Mouse (Mus musculus) right cerebral cortex, postnatal 25 days (tissue): Measurements from ENCODE around the gene Med4.
"Not testable (repeated sequence)": the region's sequence is repeated elsewhere in the genome, so short reads cannot be mapped to it uniquely, and the experiment has no call there.

Experiments
- DNase-seq: peaks from one replicate; pipeline ENCODE4 v3.0.0; 2022

Med4 gene

DNA sequence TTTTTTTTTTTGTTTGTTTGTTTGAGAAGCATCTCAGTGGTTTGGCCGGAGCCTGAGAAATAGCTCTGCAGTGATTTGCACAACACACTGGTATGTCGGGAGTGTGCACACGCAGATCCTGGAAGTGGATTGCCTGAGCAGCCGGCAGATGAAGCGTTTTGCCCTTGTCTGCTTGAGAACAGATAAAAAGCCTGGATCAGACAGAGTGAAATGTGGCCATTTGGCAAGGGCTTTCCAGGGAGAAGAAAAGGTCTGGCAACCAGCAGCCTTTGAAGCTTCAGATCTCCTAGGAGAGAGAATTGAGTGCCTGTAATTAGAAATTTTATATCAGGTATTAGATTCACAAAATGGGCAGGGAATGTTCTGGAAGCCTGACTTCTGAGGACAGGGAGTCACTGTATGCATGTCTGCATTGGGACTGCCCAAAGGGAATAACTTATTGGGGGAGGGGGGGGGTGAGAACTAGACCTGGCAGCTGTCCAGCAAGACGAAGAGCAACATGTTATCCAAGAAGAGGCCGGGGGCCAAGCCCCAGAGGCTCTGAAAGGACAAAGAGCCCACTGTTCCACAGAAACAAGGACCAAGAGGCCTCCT, 7.1 kb upstream of the Med4 start:
- DNase-seq: peak; percentile 12

DNA sequence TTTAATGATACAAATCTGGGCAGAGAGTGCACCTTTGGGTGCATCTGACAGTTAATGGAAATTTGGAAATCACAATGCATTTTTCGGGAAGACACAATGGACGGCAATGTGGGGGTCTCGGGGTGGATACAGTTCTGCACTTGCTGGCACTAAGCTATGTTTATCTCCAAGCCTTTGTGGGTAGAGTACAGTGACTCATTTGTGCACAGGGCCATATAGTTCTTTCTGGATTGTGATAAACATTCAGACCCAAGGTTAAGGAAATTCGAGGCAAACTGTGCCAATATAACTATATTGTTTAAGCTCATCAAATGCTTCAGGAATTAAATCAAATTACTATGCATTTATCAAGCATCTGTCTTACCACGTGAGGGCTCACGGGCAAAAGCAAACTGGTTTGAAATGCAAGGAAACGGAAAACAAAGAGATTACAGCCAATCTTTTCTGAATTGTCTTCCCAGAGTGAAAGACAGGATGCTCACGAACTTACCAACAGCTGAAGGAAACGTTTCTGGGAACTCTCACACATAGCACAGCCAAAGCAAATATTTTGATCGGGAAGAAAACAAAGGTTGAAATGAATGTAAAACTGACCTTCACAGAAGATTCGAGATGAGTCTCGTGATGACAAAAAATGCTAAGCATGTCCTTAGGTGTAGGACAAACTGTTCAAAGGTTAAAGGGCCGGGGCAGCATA, 6.4 kb upstream of the Med4 start:
- DNase-seq: no peak

DNA sequence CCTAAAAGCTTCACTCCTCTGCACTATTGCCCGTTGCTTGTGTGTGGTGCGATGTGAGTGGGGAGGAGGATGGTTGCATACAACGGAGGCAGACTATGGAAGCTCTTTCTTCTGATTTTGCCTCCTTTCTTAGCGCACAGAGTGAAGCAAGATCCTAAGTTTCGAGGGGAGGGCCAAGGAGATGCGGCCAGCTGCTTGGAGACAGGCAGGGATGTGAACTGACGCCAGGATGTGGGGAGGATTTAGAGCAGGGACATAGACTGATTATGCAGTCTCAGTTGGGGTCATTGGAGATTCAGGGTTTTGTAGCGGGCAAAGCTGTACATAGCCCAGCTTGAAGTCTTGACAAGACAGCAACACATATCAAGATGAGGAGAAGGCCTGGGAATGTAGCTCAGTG, 3.5 kb upstream of the Med4 start:
- no peak for DNase-seq

DNA sequence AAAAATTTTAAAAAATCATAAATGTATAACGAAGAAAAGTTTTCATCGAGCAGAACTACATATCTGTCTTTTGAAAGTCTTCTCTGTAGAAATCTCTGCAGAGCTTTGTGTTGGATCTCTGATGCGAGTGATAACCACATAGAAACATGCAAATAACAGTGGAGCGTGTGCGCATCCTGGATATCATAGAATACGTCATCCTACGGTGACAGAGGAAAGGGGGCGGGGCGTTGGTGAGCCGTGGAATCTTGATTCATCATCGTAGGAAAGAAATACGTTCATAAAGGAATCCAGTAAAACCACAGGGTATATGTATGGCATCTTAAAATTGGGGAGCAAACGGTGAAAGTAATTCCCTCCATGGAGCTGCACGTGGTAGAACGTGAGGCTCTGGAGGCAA, 2.6 kb upstream of the Med4 start:
- DNase-seq: no peak

DNA sequence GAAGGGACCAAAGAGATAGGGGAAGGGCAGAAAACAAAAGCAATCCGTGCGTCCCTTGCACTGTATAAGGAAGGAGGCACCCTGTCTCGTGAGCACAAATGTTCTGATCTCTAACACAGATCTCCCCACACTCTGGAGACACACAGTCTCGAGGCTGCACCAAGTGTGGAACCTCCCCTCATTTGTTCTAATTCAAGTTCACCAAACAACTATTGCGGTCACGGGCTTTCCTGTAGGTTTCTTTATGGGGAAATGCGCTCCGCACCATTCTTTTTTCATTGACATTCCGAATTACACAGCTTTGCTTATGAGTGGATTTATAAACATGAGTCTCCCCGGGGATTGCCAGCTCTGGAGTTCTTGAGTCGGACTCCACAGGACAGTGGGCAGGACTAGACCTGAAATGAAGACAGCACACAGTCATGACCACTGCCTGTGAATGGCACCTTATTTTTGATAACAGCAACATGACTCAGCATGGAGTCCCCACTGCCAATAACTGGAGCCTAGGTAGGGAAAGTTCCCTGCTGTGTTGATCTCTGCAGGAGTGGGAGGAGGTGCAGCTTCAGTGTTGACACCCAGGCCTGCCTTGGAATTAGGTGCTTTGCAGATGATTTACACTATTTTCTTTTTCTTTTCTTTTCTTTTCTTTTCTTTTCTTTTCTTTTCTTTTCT, 2.0 kb upstream of the Med4 start:
- no peak for DNase-seq

DNA sequence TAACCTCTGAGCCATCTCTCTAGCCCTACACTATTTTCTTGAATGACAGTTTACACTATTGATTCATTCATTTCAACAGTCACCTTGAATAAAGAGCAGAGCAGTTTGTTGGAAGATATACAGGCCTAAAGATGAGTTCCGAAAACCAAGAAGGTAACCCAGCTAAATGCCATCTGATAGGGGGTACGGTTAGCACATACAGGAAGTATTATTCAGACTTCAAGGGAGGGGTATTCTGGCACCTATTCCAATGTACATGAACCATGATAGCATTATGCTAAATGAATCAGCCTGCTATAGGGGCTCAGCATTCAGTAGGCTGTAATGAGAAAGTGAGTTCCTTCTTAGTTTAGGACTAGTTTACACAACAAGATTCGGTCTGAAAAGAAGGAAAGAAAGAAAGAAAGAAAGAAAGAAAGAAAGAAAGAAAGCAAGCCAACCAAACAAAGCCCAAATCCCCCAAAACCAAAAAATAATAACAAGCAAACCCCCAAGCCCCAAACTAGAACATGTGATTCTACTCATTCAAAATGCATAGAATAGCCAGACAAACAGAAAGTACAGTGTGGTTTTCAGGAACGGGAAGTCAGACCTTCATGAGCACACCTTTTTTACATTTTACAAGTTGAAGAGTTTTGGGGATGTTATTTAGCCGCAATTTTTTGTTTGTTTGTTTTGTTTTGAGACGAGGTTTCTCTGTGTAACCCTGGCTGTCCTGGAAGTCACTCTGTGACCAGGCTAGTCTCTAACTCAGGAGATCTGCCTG, 1.0 kb upstream of the Med4 start:
- DNase-seq: no peak

DNA sequence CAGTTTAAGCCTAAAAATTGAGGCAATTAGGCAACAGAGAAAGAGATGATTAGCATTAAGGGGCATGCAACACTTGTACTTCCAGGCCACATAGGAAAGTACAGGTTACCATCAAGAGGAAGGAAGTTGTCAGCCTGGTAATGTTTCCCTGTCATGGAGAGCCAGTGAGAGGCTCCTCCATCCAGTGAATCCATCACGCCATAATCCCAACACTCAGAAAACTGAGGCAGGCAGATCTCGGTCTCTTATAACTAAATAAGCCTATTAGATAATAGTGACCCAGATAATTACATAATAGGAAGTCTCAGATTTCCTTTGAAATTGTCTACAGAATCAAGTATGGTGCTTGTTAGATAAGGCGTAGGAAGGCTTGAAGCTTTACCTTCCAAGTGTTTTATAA, 14.3 kb downstream of the Med4 start:
- no peak for DNase-seq

DNA sequence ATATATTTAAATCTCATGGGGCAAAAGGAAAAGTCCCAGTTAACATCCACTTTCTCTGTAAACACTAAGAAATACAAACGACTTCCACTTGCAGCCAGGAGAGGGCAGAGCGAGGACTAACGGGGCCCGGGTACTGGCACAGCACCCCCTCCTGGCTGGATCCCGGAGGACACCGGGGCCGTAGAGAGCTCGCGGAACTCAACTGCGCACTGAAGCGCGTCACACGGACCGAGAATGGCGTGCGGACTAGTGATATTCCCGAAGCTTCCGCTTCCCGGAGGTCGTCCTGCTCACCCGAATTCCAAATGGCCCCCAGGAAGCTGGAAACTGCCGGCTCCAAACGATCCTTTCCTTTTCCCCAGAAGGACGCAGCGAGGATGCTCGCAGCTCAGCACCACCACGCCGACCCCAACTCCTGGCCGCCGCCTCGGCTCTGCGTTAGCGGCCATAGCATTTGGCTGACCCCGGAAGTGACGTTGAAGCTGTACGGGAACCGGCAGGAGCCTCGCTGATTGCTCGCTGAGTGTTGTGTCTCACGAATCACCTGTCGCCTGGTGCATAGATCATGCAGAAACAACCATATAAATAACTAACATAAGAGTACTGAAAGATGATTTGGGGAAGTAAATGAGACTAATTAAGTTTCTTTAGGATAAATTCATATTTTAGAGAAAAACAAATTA, 15.1 kb downstream of the Med4 start, which contains the start of gene Sucla2:
TSS of gene Sucla2 (plus strand) at position 554 of the 683 bp plus-strand sequence.
- DNase-seq: peak; percentile 95

DNA sequence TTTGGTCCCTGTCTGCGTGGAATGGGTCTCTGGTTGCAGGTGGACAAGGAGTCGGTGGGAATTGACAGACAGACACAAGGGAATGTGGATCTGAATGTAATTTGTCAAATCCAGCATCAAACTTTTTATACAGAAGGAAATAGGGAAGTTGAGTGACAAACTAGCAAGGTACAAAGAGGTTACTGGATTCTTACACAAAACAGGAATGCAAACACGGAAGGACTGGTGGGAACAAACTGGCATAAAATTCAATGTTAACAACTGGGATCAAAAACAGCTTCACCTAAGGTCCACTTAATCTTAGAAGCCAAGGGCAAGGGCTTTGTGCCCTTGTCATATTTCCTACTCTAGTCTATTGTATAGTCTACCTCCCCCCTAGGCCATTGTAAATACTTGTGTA, 18.8 kb downstream of the Med4 start:
- not testable (repeated sequence) for DNase-seq

DNA sequence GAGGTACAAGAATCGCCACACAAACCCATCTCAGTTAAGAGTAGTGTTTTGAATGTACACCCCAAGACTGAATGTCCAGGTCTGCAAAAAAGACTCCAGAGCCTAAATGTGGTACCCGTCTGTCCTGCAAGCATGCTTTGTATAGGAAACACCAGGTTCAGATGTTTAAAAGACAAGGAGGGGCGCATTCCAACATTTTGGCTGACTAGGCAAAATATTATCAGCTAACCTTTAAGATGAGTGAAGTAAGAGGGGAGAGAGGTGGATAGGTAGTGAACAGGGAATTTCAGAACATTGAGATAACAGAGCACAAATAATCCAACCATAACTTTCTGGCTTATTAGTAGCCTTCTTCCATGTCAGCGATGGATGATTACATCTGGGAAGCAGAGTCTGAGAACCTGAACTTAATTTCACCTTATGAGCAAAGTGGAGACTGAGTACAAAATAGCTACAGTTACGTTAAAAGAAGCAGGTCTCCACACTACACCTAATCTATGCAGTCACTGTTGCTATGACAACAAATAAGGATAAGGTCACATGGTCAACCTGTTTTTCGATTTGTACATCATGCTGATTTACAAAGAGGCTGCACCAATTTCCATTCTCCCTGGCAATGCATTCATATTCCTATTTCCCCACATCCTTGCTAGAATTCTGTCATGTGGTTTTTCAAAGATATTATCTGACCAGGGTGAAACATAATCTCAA, 24.1 kb downstream of the Med4 start:
- no peak for DNase-seq

DNA sequence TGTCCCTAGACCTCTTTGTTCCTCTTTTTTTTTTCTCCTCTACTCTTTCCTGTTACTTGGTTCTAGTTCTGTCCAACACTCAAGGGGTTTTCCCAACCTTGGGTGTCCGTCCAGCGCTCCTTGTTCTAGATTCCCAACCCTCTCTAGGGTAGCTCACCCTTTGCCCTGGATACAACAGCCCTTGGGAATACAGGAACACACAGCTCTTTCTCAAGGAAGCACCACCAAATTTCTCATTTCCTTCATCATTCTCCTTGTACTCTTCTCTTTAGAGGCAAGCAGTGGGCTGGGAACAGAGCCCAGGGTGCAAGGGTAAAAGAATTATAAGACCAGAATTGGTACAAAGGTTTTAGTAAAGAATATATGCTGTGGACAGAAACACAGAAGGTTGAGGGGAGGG, 25.8 kb downstream of the Med4 start:
- DNase-seq: no peak

DNA sequence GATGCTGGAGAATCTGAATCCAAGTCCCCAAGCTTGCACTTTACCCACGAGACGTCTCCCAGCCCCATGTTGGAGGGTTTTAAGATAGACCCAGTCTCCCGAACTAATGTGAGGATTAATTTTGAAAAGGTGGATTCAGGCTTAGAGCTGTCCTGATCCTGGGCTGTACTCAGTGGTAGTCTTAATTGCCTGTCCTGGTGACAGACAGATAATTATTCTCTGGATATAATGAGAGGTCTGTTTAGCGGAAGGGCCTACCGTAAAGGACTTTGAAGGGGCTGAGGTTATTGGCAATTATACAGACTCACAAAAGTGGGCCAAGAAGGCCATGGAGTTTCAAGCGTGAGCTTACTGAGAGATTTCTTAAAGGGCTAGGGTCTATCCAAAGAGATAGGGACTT, 34.0 kb downstream of the Med4 start:
- DNase-seq: no peak

DNA sequence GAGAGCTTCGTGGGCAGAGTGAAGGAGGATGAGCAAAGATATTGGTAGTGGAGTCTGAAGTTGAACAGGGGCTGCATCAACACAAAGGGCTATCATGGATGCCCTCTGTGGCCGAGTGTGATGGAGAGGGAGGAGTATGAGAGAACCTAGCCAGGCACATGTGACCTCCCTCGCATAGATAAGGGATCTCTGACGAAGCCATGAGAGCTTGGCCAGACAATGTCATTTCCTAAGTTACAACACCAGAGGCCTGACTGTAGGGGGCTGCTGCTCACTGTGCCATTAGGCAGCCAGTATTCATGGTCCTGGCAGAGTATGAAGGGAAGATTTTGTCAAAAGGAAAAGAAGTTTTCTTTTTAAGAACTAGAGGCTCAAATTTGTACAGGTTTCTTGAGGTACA, 37.2 kb downstream of the Med4 start:
- DNase-seq: no peak

DNA sequence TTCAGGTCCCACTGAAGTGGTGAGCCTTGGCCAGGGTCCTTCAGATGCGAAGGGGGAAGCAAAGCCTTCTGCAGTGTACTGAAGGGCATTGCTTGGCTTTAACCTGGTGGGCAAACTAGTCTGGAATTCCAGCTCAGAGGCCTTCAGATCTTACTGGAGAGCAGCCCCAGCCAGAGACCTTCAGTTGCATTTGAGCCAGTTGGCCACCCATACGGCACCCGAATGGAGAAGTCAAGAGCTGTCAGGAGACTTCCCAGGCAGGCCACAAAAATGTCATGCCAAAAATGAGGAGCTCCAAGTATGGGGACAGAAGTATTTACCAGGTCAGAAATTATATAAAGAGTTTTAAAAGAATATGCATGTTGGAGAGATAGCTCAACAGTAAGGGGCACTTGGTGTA, 38.2 kb downstream of the Med4 start, which contains the start of gene Nudt15:
TSS of gene Nudt15 (minus strand) at position 192 of the 400 bp plus-strand sequence.
- no peak for DNase-seq

DNA sequence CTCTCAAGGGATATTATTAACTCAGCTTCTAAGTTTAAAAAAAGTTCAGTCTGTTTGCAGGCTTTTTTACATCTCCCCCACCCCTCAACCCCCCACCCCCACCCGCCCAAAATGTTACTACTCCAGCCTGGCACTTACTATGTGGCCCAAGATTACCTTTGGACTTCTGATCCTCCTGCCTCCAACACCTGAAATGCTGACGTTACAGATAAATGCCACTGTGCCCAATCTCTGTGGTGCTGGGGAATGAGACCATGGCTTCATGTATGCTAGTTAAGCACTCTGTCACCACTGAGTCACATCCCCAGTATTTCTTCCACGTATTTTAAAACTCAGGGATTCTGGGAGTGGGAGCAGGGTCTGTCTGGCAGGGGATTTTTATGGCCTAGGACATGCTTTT, 40.5 kb downstream of the Med4 start:
- no peak for DNase-seq

DNA sequence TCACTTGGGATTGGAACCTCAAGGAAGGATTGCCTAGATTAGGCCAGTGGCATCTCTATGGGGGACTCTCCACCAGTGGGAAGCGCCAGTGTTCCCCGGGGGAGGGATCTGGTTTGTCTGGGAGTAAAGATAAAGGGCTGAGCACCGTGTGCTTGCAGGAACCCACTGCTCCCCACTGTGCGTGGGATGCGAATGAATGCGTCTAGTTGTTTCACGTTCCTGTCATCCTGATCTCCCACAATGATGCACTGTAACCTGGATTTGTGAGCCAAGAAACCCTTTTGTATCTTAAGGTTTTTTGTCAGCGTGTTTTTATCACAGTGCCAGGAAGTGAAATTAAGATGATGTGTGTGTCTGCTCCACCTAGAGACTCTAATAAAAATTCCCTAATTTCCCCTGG, 40.9 kb downstream of the Med4 start:
- DNase-seq: no peak

DNA sequence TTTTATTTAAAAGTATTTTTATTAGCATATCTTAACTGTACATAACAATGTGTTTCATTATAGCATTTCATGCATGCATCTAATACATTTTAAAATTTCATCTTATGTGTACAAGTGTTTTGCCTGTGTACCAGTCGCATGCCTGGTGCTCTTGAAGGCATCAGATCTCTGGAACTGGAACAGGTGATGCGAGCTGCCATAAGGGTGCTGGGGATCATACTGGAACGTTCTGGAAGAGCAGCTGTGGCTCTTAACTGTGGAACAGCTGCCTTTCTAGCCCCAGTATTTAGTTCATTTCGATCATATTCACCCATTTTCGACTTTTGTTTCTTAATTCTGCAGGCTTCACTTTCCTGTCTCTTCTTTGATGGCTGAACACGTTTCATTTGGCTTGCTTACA, 41.3 kb downstream of the Med4 start:
- DNase-seq: no peak

DNA sequence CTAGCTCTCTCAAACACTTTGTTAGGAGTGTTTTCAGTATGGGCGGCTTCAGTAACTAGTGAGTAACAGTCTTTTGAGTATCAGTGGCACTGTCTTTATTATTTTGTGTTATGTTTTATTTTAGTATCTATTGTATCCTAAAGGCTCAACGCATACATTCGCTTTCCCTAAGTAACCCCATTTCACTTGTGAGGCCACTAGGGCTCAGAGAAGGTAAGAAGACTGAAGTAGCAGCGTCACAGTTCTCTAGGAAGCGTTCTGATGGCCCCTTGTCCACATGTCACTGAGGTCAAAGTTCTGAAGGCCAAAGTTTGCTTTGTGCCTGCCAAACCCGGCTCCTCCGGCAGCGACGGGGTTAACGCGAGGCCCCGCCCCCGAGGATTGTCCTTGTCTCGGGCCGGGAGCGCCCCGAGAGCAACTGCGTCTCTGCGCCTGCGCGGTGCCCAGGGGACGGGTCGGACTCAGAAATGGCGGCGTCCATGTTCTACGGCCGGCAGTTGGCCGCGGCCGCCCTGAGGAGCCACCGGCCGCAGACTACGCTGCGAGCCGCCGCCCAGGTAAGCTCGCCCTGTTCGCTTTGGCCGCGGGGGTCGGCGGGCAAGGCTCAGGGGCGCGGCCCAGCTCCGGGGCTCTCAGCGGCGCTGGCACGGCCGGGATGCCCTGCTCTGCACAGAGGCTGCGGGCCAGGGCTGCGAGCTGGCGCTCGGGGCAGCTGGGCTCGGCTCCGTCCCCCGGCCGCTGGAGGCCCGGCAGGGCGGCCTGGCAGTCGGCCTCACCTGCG, 42.7 kb downstream of the Med4 start:
- peak; percentile 92 for DNase-seq

DNA sequence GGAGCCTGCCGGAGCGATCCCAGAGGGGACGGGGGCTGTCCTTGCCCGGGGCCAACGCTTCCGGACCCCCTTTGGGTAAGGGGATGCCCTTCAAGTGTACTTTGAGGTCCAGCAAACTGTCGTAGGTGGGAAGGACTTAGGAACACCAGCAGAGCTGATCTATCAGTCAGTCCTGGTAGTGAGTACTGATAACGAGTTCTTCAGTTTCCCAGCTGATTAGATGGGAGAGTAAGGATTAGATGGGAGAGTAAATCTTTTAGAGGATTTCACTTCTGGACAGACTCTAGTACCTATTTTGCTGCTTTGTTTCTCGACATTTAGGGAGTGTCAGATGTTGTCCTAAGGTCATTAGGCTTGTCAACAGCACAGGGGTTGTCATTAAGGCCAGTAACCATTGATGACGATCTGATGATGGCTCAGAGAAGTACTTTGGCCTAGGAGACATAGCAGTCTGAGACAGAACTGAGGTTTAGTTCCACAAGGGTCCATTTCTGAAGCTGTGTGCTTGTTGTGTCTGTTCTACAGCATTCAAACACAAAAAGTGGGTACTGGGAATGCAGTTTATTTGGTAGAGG, 43.4 kb downstream of the Med4 start:
- DNase-seq: no peak
